Mouse (Mus musculus) liver, adult 2 months (tissue): ENCODE results near the gene St6galnac3.

Source experiments
- CTCF ChIP-seq: fragments of 200-500 bp; IDR thresholded peaks from 2 replicates; pipeline ENCODE4 v1.5.1; 2011; ENCODE audit warnings: low read depth, low read length, control low read depth
- POLR2A ChIP-seq: fragments of 200-500 bp; IDR thresholded peaks from 2 replicates; pipeline ENCODE4 v1.6.1; 2011; ENCODE audit warnings: low read length, control low read depth; ENCODE audit not compliant: insufficient read depth; ENCODE audit errors: extremely low read depth

GRCm38 (mm10) chr3:153305153-153305552 lies 419.8 kb downstream of the St6galnac3 start:
- TF ChIP-seq POLR2A, result no peak
- no peak for TF ChIP-seq CTCF
